Mouse (Mus musculus) midbrain, embryonic 16.5 days (tissue): Measurements from ENCODE around the gene Spry2. TPM values are rescaled to one million over a fixed set of nuclear protein-coding genes. Genes with fewer than 3 reads are reported as not detected.

Experiments
- ATAC-seq: fragments of 200-750 bp; cut with Nextera tagmentation; 2 replicates; pipeline ENCODE4 v1.8.0; 2017; ENCODE audit warnings: moderate TSS enrichment
- H3K27ac ChIP-seq: fragments of 300-500 bp; sonication (generic); 2 replicates; pipeline ENCODE4 v1.5.1; 2014; ENCODE audit warnings: mild to moderate bottlenecking, low read length, mixed read lengths
- H3K27me3 ChIP-seq: fragments of 300-500 bp; sonication (generic); 2 replicates; pipeline ENCODE4 v1.6.1; 2014; ENCODE audit warnings: low read depth, low read length, mixed read lengths; ENCODE audit not compliant: control insufficient read depth, insufficient read depth
- H3K36me3 ChIP-seq: fragments of 300-500 bp; sonication (generic); 2 replicates; pipeline ENCODE4 v1.6.1; 2014; ENCODE audit warnings: mild to moderate bottlenecking, low read length, moderate library complexity, mixed read lengths; ENCODE audit not compliant: control insufficient read depth, insufficient read depth
- H3K4me1 ChIP-seq: fragments of 300-500 bp; sonication (generic); 2 replicates; pipeline ENCODE4 v1.6.1; 2014; ENCODE audit warnings: mild to moderate bottlenecking, low read length, mixed read lengths; ENCODE audit not compliant: control insufficient read depth, insufficient read depth
- H3K4me2 ChIP-seq: fragments of 300-500 bp; sonication (generic); 2 replicates; pipeline ENCODE4 v1.6.1; 2014; ENCODE audit warnings: mild to moderate bottlenecking, low read length, mixed read lengths
- H3K4me3 ChIP-seq: fragments of 300-500 bp; sonication (generic); 2 replicates; pipeline ENCODE4 v1.5.1; 2014; ENCODE audit warnings: low read depth, mild to moderate bottlenecking, low read length, moderate library complexity, mixed read lengths
- H3K9ac ChIP-seq: fragments of 300-500 bp; sonication (generic); 2 replicates; pipeline ENCODE4 v1.6.1; 2014; ENCODE audit warnings: low read depth, low read length, mixed read lengths
- H3K9me3 ChIP-seq: fragments of 300-500 bp; sonication (generic); replicated peaks from 2 replicates; pipeline ENCODE4 v1.6.1; 2014; ENCODE audit warnings: mild to moderate bottlenecking, low read length, mixed read lengths; ENCODE audit not compliant: control insufficient read depth, poor library complexity, severe bottlenecking
- WGBS: fragments of 180-500 bp; shearing (Covaris S2); extraction: QIAGEN DNeasy Blood & Tissue Kit; methylation state at CpG from one replicate; pipeline ENCODE4 v1.1.7; 2014; 5-methylcytosine and 5-hydroxymethylcytosine counted together
- polyA plus RNA-seq: library from polyadenylated mRNA; unstranded; fragments of >200 nt; fragmentation: Nextera tagmentation; extraction: Ambion mirVana; gene quantifications from 2 replicates; pipeline ENCODE4 v1.2.1, GENCODE M21; 2015

The Spry2 gene
- polyA plus RNA-seq, 1 experiment from 2014 or later, result 31.0 TPM

- peak overlapping the region; percentile 99 for H3K27ac ChIP-seq
- no peaks in the 10 kb centered on the region for H3K36me3 ChIP-seq
- H3K4me3 ChIP-seq, result peak overlapping the region; percentile 65
- no peaks in the 10 kb centered on the region for H3K27me3 ChIP-seq
- no peaks in the 10 kb centered on the region for H3K9me3 ChIP-seq
- peak; percentile 67 for ATAC-seq
- under 1% methylated on average over 17 of the region's 28 CpGs for WGBS
- peak overlapping the region; percentile 80 for H3K4me2 ChIP-seq
- peak overlapping the region; percentile 72 for H3K9ac ChIP-seq
- peaks cover 14% of the 10 kb centered on the region for H3K4me1 ChIP-seq
These were observed 1.0 kb upstream of the Spry2 start for GRCm38 (mm10) chr14:105897569-105898101.

- Histone ChIP-seq H3K4me2 (peak overlapping the region; percentile 80), H3K4me3 (peak overlapping the region; percentile 65), H3K9ac (peak overlapping the region; percentile 72), H3K27me3 (no peaks in the 10 kb centered on the region), H3K36me3 (no peaks in the 10 kb centered on the region), H3K27ac (peak overlapping the region; percentile 99), H3K9me3 (no peaks in the 10 kb centered on the region), H3K4me1 (peaks cover 14% of the 10 kb centered on the region)
- ATAC-seq, result 0 out of 2 replicates have a peak, but pooled peaks have one; percentile 13
- WGBS, result under 1% methylated on average over 50 of the region's 50 CpGs
These were observed 513 bp downstream of the Spry2 start for GRCm38 (mm10) chr14:105895961-105896651.

- WGBS, result under 1% methylated on average over 36 of the region's 36 CpGs
These were observed 1.4 kb downstream of the Spry2 start for GRCm38 (mm10) chr14:105894971-105895873.

DNA sequence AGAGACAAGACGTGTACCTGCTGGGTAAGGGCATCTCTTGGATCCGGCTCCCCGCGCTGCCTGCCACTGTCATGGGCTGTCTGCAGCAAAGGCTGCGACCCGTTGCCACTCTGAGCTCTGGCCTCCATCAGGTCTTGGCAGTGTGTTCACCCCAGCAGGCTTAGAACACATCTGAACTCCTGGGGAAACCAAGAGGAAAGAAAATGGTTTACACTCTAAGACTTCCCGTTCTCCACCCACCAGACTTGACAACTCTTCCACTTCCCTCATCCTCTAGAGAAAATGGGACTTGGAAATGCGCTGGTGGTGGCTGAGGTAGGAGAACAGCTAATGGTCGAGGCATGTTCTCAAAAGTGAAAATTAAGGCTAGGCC, 3.0 kb downstream of the Spry2 start:
- Histone ChIP-seq H3K4me1 (peaks cover 14% of the 10 kb centered on the region), H3K27ac (peak overlapping the region; percentile 30), H3K36me3 (no peaks in the 10 kb centered on the region), H3K4me2 (peak overlapping the region; percentile 80), H3K4me3 (peak overlapping the region; percentile 65), H3K9me3 (no peaks in the 10 kb centered on the region), H3K9ac (peak overlapping the region; percentile 55), H3K27me3 (no peaks in the 10 kb centered on the region)
- ATAC-seq, result no peak
- 24% methylated on average over 9 of the region's 9 CpGs for WGBS

More at GRCm38 (mm10) chr14:105894971-105895873, 1.4 kb downstream of the Spry2 start:
- ATAC-seq, result no peak
- Histone ChIP-seq H3K36me3 (no peaks in the 10 kb centered on the region), H3K4me3 (peak overlapping the region; percentile 65), H3K9me3 (no peaks in the 10 kb centered on the region), H3K27ac (peak overlapping the region; percentile 99), H3K9ac (peak overlapping the region; percentile 72), H3K27me3 (no peaks in the 10 kb centered on the region), H3K4me1 (peaks cover 14% of the 10 kb centered on the region), H3K4me2 (peak overlapping the region; percentile 80)

DNA sequence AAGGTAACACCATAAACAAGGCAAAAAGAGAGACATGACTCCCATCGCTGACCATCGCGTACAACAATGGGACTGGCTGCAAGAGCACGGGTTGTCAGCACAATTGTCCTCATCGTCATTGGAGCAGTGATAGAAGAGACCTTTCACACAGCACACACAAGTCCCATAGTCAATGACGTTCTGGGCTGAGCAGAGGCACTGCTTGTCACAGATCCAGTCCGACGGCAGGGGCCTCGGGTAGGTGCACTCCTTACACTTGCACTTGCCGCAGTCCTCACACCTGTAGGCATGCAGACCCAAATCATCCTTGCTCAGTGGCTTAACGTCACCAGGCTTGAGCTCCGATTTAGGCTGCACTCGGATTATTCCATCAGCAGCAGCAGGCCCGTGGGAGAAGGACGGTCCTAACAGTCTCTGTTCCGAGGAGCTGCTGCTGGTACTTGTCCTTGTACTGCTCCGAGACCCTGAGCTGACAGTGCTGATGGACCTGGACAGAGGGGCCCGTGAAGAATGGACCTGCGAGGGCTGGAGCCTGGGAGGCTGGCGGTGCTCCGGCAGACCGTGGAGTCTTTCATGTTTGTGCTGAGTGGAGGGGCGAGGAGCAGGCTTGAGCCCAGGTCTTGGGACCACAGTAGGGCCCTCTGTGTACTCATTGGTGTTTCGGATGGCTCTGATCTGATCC, 3.5 kb downstream of the Spry2 start:
- Histone ChIP-seq H3K9me3 (no peaks in the 10 kb centered on the region), H3K4me1 (peaks cover 14% of the 10 kb centered on the region), H3K4me3 (peak overlapping the region; percentile 65), H3K36me3 (no peaks in the 10 kb centered on the region), H3K27me3 (no peaks in the 10 kb centered on the region), H3K27ac (peak overlapping the region; percentile 30), H3K9ac (peak overlapping the region; percentile 55), H3K4me2 (peak overlapping the region; percentile 80)
- 31% methylated on average over 24 of the region's 24 CpGs for WGBS
- no peak for ATAC-seq

- Histone ChIP-seq H3K4me1 (peaks cover 14% of the 10 kb centered on the region), H3K9me3 (no peaks in the 10 kb centered on the region), H3K9ac (no peak overlapping the region), H3K36me3 (no peaks in the 10 kb centered on the region), H3K4me3 (no peak overlapping the region), H3K27me3 (no peaks in the 10 kb centered on the region), H3K27ac (no peak overlapping the region), H3K4me2 (no peak overlapping the region)
- WGBS, result 39% methylated on average over 5 of the region's 5 CpGs
- no peak for ATAC-seq
These were observed 5.9 kb downstream of the Spry2 start for GRCm38 (mm10) chr14:105890516-105891231.

GRCm38 (mm10) chr14:105886643-105887374, 9.8 kb downstream of the Spry2 start:
- 93% methylated on average over 9 of the region's 9 CpGs for WGBS
- ATAC-seq, result no peak
- Histone ChIP-seq H3K27me3 (no peaks in the 10 kb centered on the region), H3K27ac (no peak overlapping the region), H3K4me3 (no peak overlapping the region), H3K4me1 (no peaks in the 10 kb centered on the region), H3K36me3 (no peaks in the 10 kb centered on the region), H3K4me2 (no peak overlapping the region), H3K9ac (no peak overlapping the region), H3K9me3 (no peaks in the 10 kb centered on the region)

DNA sequence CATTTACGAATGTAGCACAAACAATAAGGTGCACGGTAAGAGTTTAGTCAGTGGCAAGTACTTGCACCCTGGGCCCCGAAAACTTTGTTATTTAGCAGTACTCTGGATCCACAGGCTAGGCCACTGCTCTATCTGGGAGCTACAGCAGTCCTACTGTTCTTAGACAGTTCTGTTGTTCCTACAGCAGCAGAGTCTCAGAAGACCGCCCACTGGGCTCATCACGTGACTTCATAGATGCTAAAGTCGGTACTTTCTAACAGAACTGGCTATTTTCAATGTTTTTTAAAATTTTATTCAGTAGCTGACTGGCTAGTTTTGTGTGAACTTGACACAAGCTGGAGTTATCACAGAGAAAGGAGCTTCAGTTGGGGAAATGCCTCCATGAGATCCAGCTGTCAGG, 11.4 kb downstream of the Spry2 start:
- H3K4me3 ChIP-seq, result no peak overlapping the region
- no peak overlapping the region for H3K4me2 ChIP-seq
- no peaks in the 10 kb centered on the region for H3K9me3 ChIP-seq
- H3K36me3 ChIP-seq, result no peaks in the 10 kb centered on the region
- H3K27me3 ChIP-seq, result no peaks in the 10 kb centered on the region
- no peak overlapping the region for H3K9ac ChIP-seq
- 79% methylated on average over 6 of the region's 6 CpGs for WGBS
- no peaks in the 10 kb centered on the region for H3K4me1 ChIP-seq
- no peak for ATAC-seq
- H3K27ac ChIP-seq, result no peak overlapping the region
